23 mouse cellular contexts compared by ENCODE assay signal in genomic region chr9:115551080-115551479, GRCm38 (mm10).
"Had no signal": no experiment of that assay in that cellular context is flagged by ENCODE, and none has a peak within 500 bp of the region (broad histone marks: within the 10 kb centered on the region; RNA-seq: fewer than 3 reads in every experiment).

No protein-coding gene starts in this region.

- H3K27ac ChIP-seq: limb, embryonic 12.5 days; limb, embryonic 15.5 days; liver, embryonic 14.5 days; macrophage; midbrain, embryonic 12.5 days; midbrain, embryonic 15.5 days; neural tube, embryonic 12.5 days; neural tube, embryonic 15.5 days; stomach, embryonic 15.5 days had no signal

- H3K27me3 ChIP-seq: limb, embryonic 12.5 days; limb, embryonic 15.5 days; midbrain, embryonic 12.5 days; midbrain, embryonic 15.5 days; neural tube, embryonic 12.5 days; neural tube, embryonic 15.5 days; stomach, embryonic 15.5 days had no signal

- DNase-seq: kidney, adult 18-20 months; kidney, adult 9 months; kidney, postnatal 14 days; kidney, postnatal 4 days; left cerebral cortex, postnatal 4 days; liver, postnatal 0 days; lung, embryonic 14.5 days; right cerebral cortex, adult 18-20 months; right cerebral cortex, postnatal 14 days; right cerebral cortex, postnatal 4 days; thymus, adult 2 months; thymus, postnatal 25 days had no signal

- H3K4me1 ChIP-seq: neural tube, embryonic 12.5 days had no signal

- H3K4me3 ChIP-seq: limb, embryonic 12.5 days; limb, embryonic 15.5 days; midbrain, embryonic 12.5 days; midbrain, embryonic 15.5 days; neural tube, embryonic 12.5 days; neural tube, embryonic 15.5 days; stomach, embryonic 15.5 days had no signal

- H3K4me2 ChIP-seq: limb, embryonic 12.5 days; limb, embryonic 15.5 days; liver, embryonic 11.5 days; lung, embryonic 14.5 days; midbrain, embryonic 12.5 days; midbrain, embryonic 15.5 days; neural tube, embryonic 12.5 days; neural tube, embryonic 15.5 days; stomach, embryonic 15.5 days had no signal

- H3K9me3 ChIP-seq: limb, embryonic 12.5 days; limb, embryonic 15.5 days; midbrain, embryonic 12.5 days; midbrain, embryonic 15.5 days; neural tube, embryonic 12.5 days; neural tube, embryonic 15.5 days; stomach, embryonic 15.5 days had no signal

- H3K9ac ChIP-seq: limb, embryonic 12.5 days; limb, embryonic 15.5 days; liver, embryonic 14.5 days; liver, postnatal 0 days; lung, embryonic 14.5 days; midbrain, embryonic 12.5 days; midbrain, embryonic 15.5 days; neural tube, embryonic 12.5 days; neural tube, embryonic 15.5 days; stomach, embryonic 15.5 days had no signal

- ATAC-seq: liver, postnatal 0 days; lung, postnatal 0 days; midbrain, embryonic 15.5 days had no signal

- H3K36me3 ChIP-seq: limb, embryonic 12.5 days; limb, embryonic 15.5 days; midbrain, embryonic 12.5 days; midbrain, embryonic 15.5 days; neural tube, embryonic 12.5 days; neural tube, embryonic 15.5 days; stomach, embryonic 15.5 days had no signal
